Mouse (Mus musculus): Measurements from ENCODE around the gene Ryr3. TPM values are rescaled to one million over a fixed set of nuclear protein-coding genes. Genes with fewer than 3 reads are reported as not detected.

Gene Ryr3
- polyA plus RNA-seq, 1 experiment from 2014 or later, result 0.85 TPM

- Histone ChIP-seq H3K4me2 (ENCODE audit: low read depth) (no peak overlapping the region), H3K4me1 (ENCODE audit: control insufficient read depth, insufficient read depth, low read length) (no peaks in the 10 kb centered on the region), H3K4me3 (ENCODE audit: low read depth, low read length) (no peak overlapping the region), H3K27me3 (ENCODE audit: control insufficient read depth, insufficient read depth, low read length) (no peaks in the 10 kb centered on the region), H3K9me3 (ENCODE audit: control insufficient read depth, low read length) (no peaks in the 10 kb centered on the region), H3K9ac (ENCODE audit: low read length) (no peak overlapping the region), H3K36me3 (ENCODE audit: control insufficient read depth, insufficient read depth, low read length) (no peaks in the 10 kb centered on the region), H3K27ac (ENCODE audit: low read depth, low read length) (no peak overlapping the region)
- ATAC-seq (ENCODE audit: insufficient read depth, low FRiP score, low TSS enrichment) (no peak), DNase-seq (ENCODE audit: low spot score) (no peak)
- WGBS, result 89% methylated on average over 1 of the region's 1 CpGs
Observed at GRCm38 (mm10) chr2:112748532-112748931, 468.4 kb downstream of the Ryr3 start.

- H3K4me2 ChIP-seq (ENCODE audit: low read depth), result no peak overlapping the region
- peak; percentile 42 for DNase-seq (ENCODE audit: low spot score)
- no peaks in the 10 kb centered on the region for H3K36me3 ChIP-seq (ENCODE audit: control insufficient read depth, insufficient read depth, low read length)
- peak; percentile 96 for ATAC-seq (ENCODE audit: insufficient read depth, low FRiP score, low TSS enrichment)
- H3K9ac ChIP-seq (ENCODE audit: low read length), result no peak overlapping the region
- 39% methylated on average over 2 of the region's 2 CpGs for WGBS
- H3K4me3 ChIP-seq (ENCODE audit: low read depth, low read length), result no peak overlapping the region
- H3K4me1 ChIP-seq (ENCODE audit: control insufficient read depth, insufficient read depth, low read length), result no peaks in the 10 kb centered on the region
- H3K9me3 ChIP-seq (ENCODE audit: control insufficient read depth, low read length), result no peaks in the 10 kb centered on the region
- no peaks in the 10 kb centered on the region for H3K27me3 ChIP-seq (ENCODE audit: control insufficient read depth, insufficient read depth, low read length)
- peak overlapping the region; percentile 39; the same call in 1 of the 2 replicates for H3K27ac ChIP-seq (ENCODE audit: low read depth, low read length)
Observed at GRCm38 (mm10) chr2:112732942-112733341, 484.0 kb downstream of the Ryr3 start.

- Histone ChIP-seq H3K9me3 (ENCODE audit: control insufficient read depth, low read length) (no peaks in the 10 kb centered on the region), H3K4me1 (ENCODE audit: control insufficient read depth, insufficient read depth, low read length) (no peaks in the 10 kb centered on the region), H3K36me3 (ENCODE audit: control insufficient read depth, insufficient read depth, low read length) (no peaks in the 10 kb centered on the region), H3K4me3 (ENCODE audit: low read depth, low read length) (no peak overlapping the region), H3K27me3 (ENCODE audit: control insufficient read depth, insufficient read depth, low read length) (no peaks in the 10 kb centered on the region), H3K4me2 (ENCODE audit: low read depth) (no peak overlapping the region), H3K27ac (ENCODE audit: low read depth, low read length) (no peak overlapping the region), H3K9ac (ENCODE audit: low read length) (no peak overlapping the region)
- ATAC-seq (ENCODE audit: insufficient read depth, low FRiP score, low TSS enrichment) (no peak), DNase-seq (ENCODE audit: low spot score) (no peak)
- 73% methylated on average over 6 of the region's 6 CpGs for WGBS
Observed at GRCm38 (mm10) chr2:112727842-112728241, 489.1 kb downstream of the Ryr3 start.

GRCm38 (mm10) chr2:112721217-112721616, 495.7 kb downstream of the Ryr3 start:
- Histone ChIP-seq H3K27ac (ENCODE audit: low read depth, low read length) (0 out of 2 replicates have a peak overlapping the region, but pooled peaks have one; percentile 14), H3K9ac (ENCODE audit: low read length) (no peak overlapping the region), H3K4me3 (ENCODE audit: low read depth, low read length) (no peak overlapping the region), H3K9me3 (ENCODE audit: control insufficient read depth, low read length) (no peaks in the 10 kb centered on the region), H3K36me3 (ENCODE audit: control insufficient read depth, insufficient read depth, low read length) (no peaks in the 10 kb centered on the region), H3K4me2 (ENCODE audit: low read depth) (no peak overlapping the region), H3K27me3 (ENCODE audit: control insufficient read depth, insufficient read depth, low read length) (no peaks in the 10 kb centered on the region), H3K4me1 (ENCODE audit: control insufficient read depth, insufficient read depth, low read length) (peaks cover 4% of the 10 kb centered on the region; the same call in 1 of the 2 replicates)
- peak; percentile 32; the same call in 1 of the 2 replicates for ATAC-seq (ENCODE audit: insufficient read depth, low FRiP score, low TSS enrichment)
- 60% methylated on average over 1 of the region's 1 CpGs for WGBS
- no peak for DNase-seq (ENCODE audit: low spot score)

- no peaks in the 10 kb centered on the region for H3K27me3 ChIP-seq (ENCODE audit: control insufficient read depth, insufficient read depth, low read length)
- H3K27ac ChIP-seq (ENCODE audit: low read depth, low read length), result peak overlapping the region; percentile 64; the same call in 1 of the 2 replicates
- WGBS, result 29% methylated on average over 3 of the region's 3 CpGs
- peaks cover 4% of the 10 kb centered on the region; the same call in 1 of the 2 replicates for H3K4me1 ChIP-seq (ENCODE audit: control insufficient read depth, insufficient read depth, low read length)
- no peaks in the 10 kb centered on the region for H3K9me3 ChIP-seq (ENCODE audit: control insufficient read depth, low read length)
- ATAC-seq (ENCODE audit: insufficient read depth, low FRiP score, low TSS enrichment), result peak; percentile 88
- H3K9ac ChIP-seq (ENCODE audit: low read length), result no peak overlapping the region
- no peak overlapping the region for H3K4me2 ChIP-seq (ENCODE audit: low read depth)
- no peak overlapping the region for H3K4me3 ChIP-seq (ENCODE audit: low read depth, low read length)
- no peaks in the 10 kb centered on the region for H3K36me3 ChIP-seq (ENCODE audit: control insufficient read depth, insufficient read depth, low read length)
- peak; percentile 74 for DNase-seq (ENCODE audit: low spot score)
Observed at GRCm38 (mm10) chr2:112720715-112721114, 496.2 kb downstream of the Ryr3 start.

- ATAC-seq (ENCODE audit: insufficient read depth, low FRiP score, low TSS enrichment) (no peak), DNase-seq (ENCODE audit: low spot score) (no peak)
- no peaks in the 10 kb centered on the region for H3K9me3 ChIP-seq (ENCODE audit: control insufficient read depth, low read length)
- no peaks in the 10 kb centered on the region for H3K4me1 ChIP-seq (ENCODE audit: control insufficient read depth, insufficient read depth, low read length)
- no peaks in the 10 kb centered on the region for H3K27me3 ChIP-seq (ENCODE audit: control insufficient read depth, insufficient read depth, low read length)
- H3K9ac ChIP-seq (ENCODE audit: low read length), result no peak overlapping the region
- no peak overlapping the region for H3K4me3 ChIP-seq (ENCODE audit: low read depth, low read length)
- no peak overlapping the region for H3K4me2 ChIP-seq (ENCODE audit: low read depth)
- 80% methylated on average over 4 of the region's 4 CpGs for WGBS
- no peak overlapping the region for H3K27ac ChIP-seq (ENCODE audit: low read depth, low read length)
- H3K36me3 ChIP-seq (ENCODE audit: control insufficient read depth, insufficient read depth, low read length), result no peaks in the 10 kb centered on the region
Observed at GRCm38 (mm10) chr2:112714648-112715047, 502.2 kb downstream of the Ryr3 start.

- Histone ChIP-seq H3K27me3 (ENCODE audit: control insufficient read depth, insufficient read depth, low read length) (no peaks in the 10 kb centered on the region), H3K4me3 (ENCODE audit: low read depth, low read length) (no peak overlapping the region), H3K9me3 (ENCODE audit: control insufficient read depth, low read length) (no peaks in the 10 kb centered on the region), H3K36me3 (ENCODE audit: control insufficient read depth, insufficient read depth, low read length) (no peaks in the 10 kb centered on the region), H3K27ac (ENCODE audit: low read depth, low read length) (no peak overlapping the region), H3K4me2 (ENCODE audit: low read depth) (no peak overlapping the region), H3K4me1 (ENCODE audit: control insufficient read depth, insufficient read depth, low read length) (no peaks in the 10 kb centered on the region), H3K9ac (ENCODE audit: low read length) (no peak overlapping the region)
- WGBS, result 95% methylated on average over 5 of the region's 5 CpGs
- ATAC-seq (ENCODE audit: insufficient read depth, low FRiP score, low TSS enrichment), result no peak
- no peak for DNase-seq (ENCODE audit: low spot score)
Observed at GRCm38 (mm10) chr2:112681817-112682216, 535.1 kb downstream of the Ryr3 start.

- no peaks in the 10 kb centered on the region for H3K27me3 ChIP-seq (ENCODE audit: control insufficient read depth, insufficient read depth, low read length)
- H3K27ac ChIP-seq (ENCODE audit: low read depth, low read length), result no peak overlapping the region
- ATAC-seq (ENCODE audit: insufficient read depth, low FRiP score, low TSS enrichment) (no peak), DNase-seq (ENCODE audit: low spot score) (no peak)
- WGBS, result 59% methylated on average over 1 of the region's 1 CpGs
- no peak overlapping the region for H3K4me3 ChIP-seq (ENCODE audit: low read depth, low read length)
- H3K4me1 ChIP-seq (ENCODE audit: control insufficient read depth, insufficient read depth, low read length), result no peaks in the 10 kb centered on the region
- no peak overlapping the region for H3K4me2 ChIP-seq (ENCODE audit: low read depth)
- no peaks in the 10 kb centered on the region for H3K36me3 ChIP-seq (ENCODE audit: control insufficient read depth, insufficient read depth, low read length)
- no peaks in the 10 kb centered on the region for H3K9me3 ChIP-seq (ENCODE audit: control insufficient read depth, low read length)
- no peak overlapping the region for H3K9ac ChIP-seq (ENCODE audit: low read length)
Observed at GRCm38 (mm10) chr2:112677246-112677645, 539.6 kb downstream of the Ryr3 start.

GRCm38 (mm10) chr2:112676721-112677120, 540.2 kb downstream of the Ryr3 start:
- Histone ChIP-seq H3K9ac (ENCODE audit: low read length) (no peak overlapping the region), H3K4me1 (ENCODE audit: control insufficient read depth, insufficient read depth, low read length) (no peaks in the 10 kb centered on the region), H3K36me3 (ENCODE audit: control insufficient read depth, insufficient read depth, low read length) (no peaks in the 10 kb centered on the region), H3K9me3 (ENCODE audit: control insufficient read depth, low read length) (no peaks in the 10 kb centered on the region), H3K4me2 (ENCODE audit: low read depth) (no peak overlapping the region), H3K27me3 (ENCODE audit: control insufficient read depth, insufficient read depth, low read length) (no peaks in the 10 kb centered on the region), H3K4me3 (ENCODE audit: low read depth, low read length) (no peak overlapping the region), H3K27ac (ENCODE audit: low read depth, low read length) (no peak overlapping the region)
- DNase-seq (ENCODE audit: low spot score) (no peak), ATAC-seq (ENCODE audit: insufficient read depth, low FRiP score, low TSS enrichment) (no peak)
- 69% methylated on average over 1 of the region's 1 CpGs for whole genome bisulfite sequencing
